Comparison of ENCODE assay signal across 19 mouse cellular contexts in the genomic region with DNA sequence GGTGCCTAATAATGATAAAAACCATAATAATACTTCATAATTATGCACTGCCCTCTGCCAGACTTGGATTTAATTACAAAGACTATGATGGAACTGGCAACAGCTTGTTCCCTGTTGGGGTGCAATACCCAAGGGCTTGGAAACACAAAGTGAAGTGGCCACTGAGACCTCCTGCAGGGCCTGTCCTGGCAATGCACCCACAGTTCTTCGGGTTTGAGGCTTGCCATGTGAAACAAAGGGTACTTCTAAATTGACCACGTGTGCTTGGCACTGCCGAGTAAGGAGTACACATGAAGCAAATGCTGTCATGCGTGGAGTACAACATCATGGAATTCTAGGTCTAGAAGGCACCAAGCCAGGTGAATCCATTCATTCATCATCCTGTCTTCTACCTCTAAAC. TPM values are rescaled to one million over a fixed set of nuclear protein-coding genes. Genes with fewer than 3 reads are reported as not detected.
DNase-seq lines count a peak whose midpoint lies in the region; ATAC-seq and TF ChIP-seq lines count a peak whose summit lies in the region.
"Had no signal": no experiment of that assay in that cellular context is flagged by ENCODE, and none has a peak within 500 bp of the region (broad histone marks: within the 10 kb centered on the region; RNA-seq: fewer than 3 reads in every experiment).

No protein-coding gene starts in this region.

- ATAC-seq in hindbrain, embryonic 12.5 days (ENCODE audit: low FRiP score) = no peak
- ATAC-seq: forebrain, embryonic 16.5 days; intestine, embryonic 15.5 days had no signal

- no peaks in the 10 kb centered on the region for H3K36me3 ChIP-seq in hindbrain, embryonic 12.5 days
- H3K36me3 ChIP-seq: embryonic facial prominence, embryonic 13.5 days; forebrain, embryonic 12.5 days; heart, embryonic 15.5 days; intestine, embryonic 15.5 days had no signal

- no peak for TF ChIP-seq POLR2A in cerebellum, adult 2 months (IDR thresholded peaks at IDR 0.05; ENCODE audit: borderline replicate concordance, insufficient read depth, low read length)

- H3K9me3 ChIP-seq in hindbrain, embryonic 12.5 days (replicated peaks) = no peaks in the 10 kb centered on the region
- H3K9me3 ChIP-seq: forebrain, embryonic 12.5 days; heart, embryonic 15.5 days; intestine, embryonic 15.5 days had no signal

- peaks cover 5% of the 10 kb centered on the region; the same call in 1 of the 2 replicates for H3K4me1 ChIP-seq in cerebellum, adult 2 months (ENCODE audit: control insufficient read depth, insufficient read depth, low read length)
- H3K4me1 ChIP-seq in hindbrain, embryonic 12.5 days = peaks cover 17% of the 10 kb centered on the region; the same call in 1 of the 2 replicates
- H3K4me1 ChIP-seq: intestine, embryonic 15.5 days had no signal

- peak; percentile 52 for DNase-seq in cerebellum, adult 11-12 months
- DNase-seq in cerebellum, postnatal 36 days = no peak
- peak; percentile 47 to 48 for DNase-seq in cerebellum, adult 2 months
- DNase-seq in cerebellum, adult 9-10 months = peak; percentile 54
- DNase-seq in cerebellum, postnatal 25 days = peak; percentile 30 to 54
- DNase-seq in B cell, adult 2 months = no peak
- DNase-seq: adrenal gland, adult 2 months; gastrocnemius, postnatal 10 days; heart, adult 2 months; heart, postnatal 14 days; kidney, adult 18-20 months had no signal

- no peak overlapping the region for H3K9ac ChIP-seq in hindbrain, embryonic 12.5 days
- H3K9ac ChIP-seq: embryonic facial prominence, embryonic 13.5 days; forebrain, embryonic 12.5 days; heart, embryonic 15.5 days; hindbrain, embryonic 14.5 days; intestine, embryonic 15.5 days had no signal

- no peak for TF ChIP-seq CTCF in cerebellum, adult 2 months (IDR thresholded peaks at IDR 0.05; ENCODE audit: borderline replicate concordance, insufficient read depth, low read depth, low read length)

- no peak overlapping the region for H3K27ac ChIP-seq in cerebellum, adult 2 months (ENCODE audit: insufficient read depth, low read length)
- no peak overlapping the region for H3K27ac ChIP-seq in hindbrain, embryonic 12.5 days
- H3K27ac ChIP-seq: embryonic facial prominence, embryonic 13.5 days; forebrain, embryonic 12.5 days; heart, adult 2 months; heart, embryonic 15.5 days; hindbrain, embryonic 14.5 days; intestine, embryonic 15.5 days had no signal

- 27% methylated on average over 4 of the region's 4 CpGs for WGBS in cerebellum, adult 2 months
- WGBS in hindbrain, embryonic 12.5 days = 82% methylated on average over 4 of the region's 4 CpGs

- no peak overlapping the region for H3K4me3 ChIP-seq in cerebellum, adult 2 months (replicated peaks; ENCODE audit: insufficient read depth, low read depth, low read length)
- no peak overlapping the region for H3K4me3 ChIP-seq in hindbrain, embryonic 12.5 days
- H3K4me3 ChIP-seq: embryonic facial prominence, embryonic 13.5 days; forebrain, embryonic 12.5 days; heart, adult 2 months; heart, embryonic 15.5 days; intestine, embryonic 15.5 days had no signal

- H3K4me2 ChIP-seq in hindbrain, embryonic 12.5 days (replicated peaks) = no peak overlapping the region
- H3K4me2 ChIP-seq: embryonic facial prominence, embryonic 13.5 days; forebrain, embryonic 12.5 days; heart, embryonic 11.5 days; heart, embryonic 15.5 days; hindbrain, embryonic 14.5 days; intestine, embryonic 15.5 days had no signal

- no peaks in the 10 kb centered on the region for H3K27me3 ChIP-seq in cerebellum, adult 2 months (ENCODE audit: control insufficient read depth, insufficient read depth, low read length)
- no peaks in the 10 kb centered on the region; the same call in 1 of the 2 replicates for H3K27me3 ChIP-seq in hindbrain, embryonic 12.5 days
- H3K27me3 ChIP-seq: embryonic facial prominence, embryonic 13.5 days; forebrain, embryonic 12.5 days; heart, embryonic 15.5 days; intestine, embryonic 15.5 days had no signal

RNA-seq across cellular contexts. Expression of gene Socs5, which starts 3.2 kb away (rescaled TPM):
- 55.8 and 57.6 TPM in 2 replicates for polyA plus RNA-seq in cerebellum, adult 2 months (2012; rRNA removed)
- polyA plus RNA-seq in hindbrain, embryonic 12.5 days (2016; fragmentation: Nextera tagmentation; extraction: Ambion mirVana) = 17.7 and 21.0 TPM in 2 replicates

Comparison
In these comparisons a context has a peak if more than half of its experiments do, and no peak if none do; other contexts are left out.
1. DNase-seq: peak in cerebellum, adult 11-12 months (single experiment), cerebellum, adult 2 months (2 of 2), cerebellum, adult 9-10 months (single experiment) and cerebellum, postnatal 25 days (2 of 2); none in cerebellum, postnatal 36 days (0 of 2) and B cell, adult 2 months (0 of 2).